Mouse (Mus musculus) heart, adult 18-20 months (tissue): ENCODE data around the gene Phospho1. TPM values are rescaled to one million over a fixed set of nuclear protein-coding genes. Genes with fewer than 3 reads are reported as not detected.

Source experiments
- DNase-seq, 2 experiments: peaks; one replicate each; pipeline ENCODE4 v3.0.0; 2021 to 2022; ENCODE audit warnings: mixed read lengths in 1 of 2
- total RNA-seq, 2 experiments: library from RNA; stranded (reverse); gene quantifications; 2 replicates each; pipeline ENCODE4 v1.2.3; 2021

The Phospho1 gene
- total RNA-seq, 2 experiments from 2014 or later: 165 to 174 TPM

GRCm38 (mm10) chr11:95811741-95812140 is 12.6 kb upstream of the Phospho1 start:
- no peak for DNase-seq

GRCm38 (mm10) chr11:95812224-95812623 is 12.1 kb upstream of the Phospho1 start:
- no peak for DNase-seq

- no peak for DNase-seq
Measured at GRCm38 (mm10) chr11:95814101-95814500, 10.2 kb upstream of the Phospho1 start.

- DNase-seq: no peak
Measured at GRCm38 (mm10) chr11:95814857-95815256, 9.4 kb upstream of the Phospho1 start.

- DNase-seq: no peak
Measured at GRCm38 (mm10) chr11:95815412-95815811, 8.9 kb upstream of the Phospho1 start.

GRCm38 (mm10) chr11:95819138-95819537 is 5.2 kb upstream of the Phospho1 start:
- no peak for DNase-seq

GRCm38 (mm10) chr11:95821511-95821910 is 2.8 kb upstream of the Phospho1 start:
- DNase-seq: no peak

GRCm38 (mm10) chr11:95822437-95822836 is 1.9 kb upstream of the Phospho1 start:
- DNase-seq: no peak

- DNase-seq: peak; percentile 88 to 89
Measured at GRCm38 (mm10) chr11:95824877-95825243, 561 bp downstream of the Phospho1 start.

GRCm38 (mm10) chr11:95825625-95826024 is 1.3 kb downstream of the Phospho1 start:
- peak in 1 of 2 experiments; percentile 29 for DNase-seq

GRCm38 (mm10) chr11:95826317-95827167 is 2.2 kb downstream of the Phospho1 start:
- DNase-seq: peak in 1 of 2 experiments; percentile 19

- no peak for DNase-seq
Measured at GRCm38 (mm10) chr11:95827168-95827447, 2.8 kb downstream of the Phospho1 start.

- peak; percentile 68 to 89 for DNase-seq
Measured at GRCm38 (mm10) chr11:95827464-95828085, 3.3 kb downstream of the Phospho1 start.

- DNase-seq: peak in 1 of 2 experiments; percentile 10
Measured at GRCm38 (mm10) chr11:95828181-95828964, 4.1 kb downstream of the Phospho1 start.

GRCm38 (mm10) chr11:95829526-95830050 is 5.3 kb downstream of the Phospho1 start:
- DNase-seq: peak in 1 of 2 experiments; percentile 17

- DNase-seq: peak in 1 of 2 experiments; percentile 28
Measured at GRCm38 (mm10) chr11:95830411-95831275, 6.3 kb downstream of the Phospho1 start.

- DNase-seq: peak in 1 of 2 experiments; percentile 30
Measured at GRCm38 (mm10) chr11:95831276-95831619, 6.9 kb downstream of the Phospho1 start.

GRCm38 (mm10) chr11:95831641-95832040 is 7.3 kb downstream of the Phospho1 start:
- DNase-seq: no peak

GRCm38 (mm10) chr11:95832129-95833005 is 8.1 kb downstream of the Phospho1 start:
- no peak for DNase-seq

GRCm38 (mm10) chr11:95833006-95833570 is 8.8 kb downstream of the Phospho1 start:
- DNase-seq: no peak
